10 mouse cellular contexts compared by ENCODE assay signal in genomic region chr17:84591431-84592150, GRCm38 (mm10).
"Had no signal": no experiment of that assay in that cellular context is flagged by ENCODE, and none has a peak within 500 bp of the region (broad histone marks: within the 10 kb centered on the region; RNA-seq: fewer than 3 reads in every experiment).

No protein-coding gene starts in this region.

- H3K27me3 ChIP-seq: limb, embryonic 13.5 days; neural tube, embryonic 13.5 days had no signal

- H3K9ac ChIP-seq: limb, embryonic 13.5 days; liver, embryonic 14.5 days; neural tube, embryonic 13.5 days had no signal

- H3K4me3 ChIP-seq: limb, embryonic 13.5 days; neural tube, embryonic 13.5 days had no signal

- H3K4me2 ChIP-seq: limb, embryonic 13.5 days; neural tube, embryonic 13.5 days had no signal

- H3K27ac ChIP-seq: limb, embryonic 13.5 days; liver, embryonic 14.5 days; neural tube, embryonic 13.5 days had no signal

- DNase-seq: kidney, adult 8-10 months; kidney, postnatal 36 days; layer of hippocampus, adult 9-11 months; layer of hippocampus, postnatal 36 days; lung, adult 18-20 months; right cerebral cortex, postnatal 14 days; thymus, postnatal 36 days had no signal

- H3K9me3 ChIP-seq: limb, embryonic 13.5 days; neural tube, embryonic 13.5 days had no signal
